Mouse (Mus musculus): ENCODE results near the gene Xiap. TPM values are rescaled to one million over a fixed set of nuclear protein-coding genes. Genes with fewer than 3 reads are reported as not detected.

Gene Xiap
- total RNA-seq, 2 experiments from 2014 or later = 32.8 to 35.5 TPM

DNA sequence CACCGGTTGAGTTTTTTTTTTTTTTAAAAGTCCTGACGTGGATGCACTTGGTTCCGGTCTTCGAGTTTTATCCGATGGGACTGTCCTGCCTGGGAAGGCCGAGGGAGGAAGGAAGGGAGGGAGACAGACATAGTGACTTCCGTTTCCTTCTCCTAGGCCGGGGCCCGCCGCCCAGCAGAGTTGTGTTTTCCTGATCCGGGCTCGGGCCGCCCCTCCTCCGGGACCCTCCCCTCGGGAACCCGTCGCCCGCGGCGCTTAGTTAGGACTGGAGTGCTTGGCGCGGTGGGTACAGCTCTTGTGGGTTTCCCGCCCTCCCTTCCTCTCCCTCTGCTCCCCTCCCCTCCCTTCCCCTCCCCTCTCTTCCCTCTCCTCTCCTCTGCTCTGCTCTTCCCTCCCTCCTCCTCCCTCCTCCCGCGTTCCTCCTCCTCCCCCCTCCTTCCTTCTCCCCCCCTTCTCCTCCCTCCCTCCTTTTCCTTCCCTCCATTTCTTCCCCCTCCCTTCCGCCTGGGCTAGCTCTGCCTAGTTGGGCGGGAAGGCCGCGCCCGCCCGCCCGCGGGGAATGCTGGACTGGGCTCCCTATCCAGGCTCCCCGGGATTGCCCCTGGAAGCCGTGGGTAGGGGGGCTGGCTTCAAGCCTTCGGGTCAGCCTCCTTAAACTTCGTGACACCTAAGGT, 8.9 kb downstream of the Xiap start:
- peak; percentile 84 for DNase-seq (ENCODE audit: low spot score)
- intact Hi-C loops (cut with DNase I) = loop anchor here (2.0 to 10.0 kb wide), 2 partner anchors 80 to 154 kb away; partner anchors contain the start of gene Stag2

DNA sequence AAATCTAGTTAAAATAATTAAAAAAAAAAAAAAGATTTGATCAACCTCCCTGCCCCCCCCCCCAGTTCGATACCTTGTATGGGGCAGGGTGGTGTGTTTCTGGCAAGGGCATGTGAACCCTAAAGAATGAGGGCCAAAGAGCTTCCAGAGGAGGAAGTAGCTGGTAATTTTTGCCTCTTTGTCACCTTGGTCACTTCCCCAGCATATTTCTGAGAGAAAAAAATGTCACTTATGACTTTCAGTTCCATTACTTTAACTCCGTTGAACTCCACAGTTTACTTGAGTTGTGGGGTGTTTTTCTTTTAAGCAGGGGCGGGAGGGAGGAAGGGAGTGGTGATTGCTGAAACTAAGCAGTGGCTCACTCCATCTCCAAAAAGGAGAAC, 9.4 kb downstream of the Xiap start:
- intact Hi-C loops (cut with DNase I) = loop anchor here (2.0 to 10.0 kb wide), 2 partner anchors 80 to 154 kb away; partner anchors contain the start of gene Stag2
- no peak for DNase-seq (ENCODE audit: low spot score)

DNA sequence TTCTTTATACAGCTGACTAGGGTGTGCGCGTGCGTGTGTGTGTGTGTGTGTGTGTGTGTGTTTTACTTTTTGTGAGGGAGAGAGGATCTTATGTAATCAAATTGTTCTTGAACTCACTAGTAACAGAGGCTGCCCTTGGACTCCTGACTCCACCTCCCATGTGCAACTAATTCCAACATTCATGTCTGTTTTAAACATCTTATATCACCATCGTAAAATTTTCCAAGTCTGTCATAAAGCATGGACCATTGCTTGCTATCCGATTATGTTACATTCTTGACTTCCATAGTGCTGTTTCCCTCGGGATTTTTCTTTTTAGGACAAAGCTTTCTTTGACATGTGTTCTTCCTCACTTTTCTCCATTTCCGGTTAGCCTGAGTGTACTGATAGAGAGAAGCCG, 28.3 kb downstream of the Xiap start:
- intact Hi-C loops (cut with DNase I) = loop anchor here (2.0 kb wide), 1 partner anchor 17 kb away; no protein-coding TSS in a partner anchor
- DNase-seq (ENCODE audit: low spot score) = no peak

DNA sequence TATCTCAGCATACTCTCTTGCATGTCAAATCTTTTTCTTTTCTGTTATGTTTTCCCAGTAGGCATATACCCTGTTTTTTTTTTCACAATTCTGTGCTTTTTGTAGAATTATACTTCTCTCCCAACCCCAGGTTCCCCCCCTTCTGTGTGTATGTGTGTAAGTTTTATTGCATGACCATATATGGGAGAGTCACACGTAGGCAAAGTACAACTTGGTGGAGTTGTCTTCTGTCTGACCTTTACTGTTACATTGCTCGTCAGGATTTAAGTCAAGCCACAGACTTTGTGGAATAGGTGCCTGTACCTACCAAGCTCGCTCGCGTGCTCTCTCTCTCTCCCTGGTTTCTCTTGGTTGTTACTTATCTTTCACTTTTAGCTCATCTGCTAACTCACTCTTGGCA, 28.7 kb downstream of the Xiap start:
- intact Hi-C loops (cut with DNase I) = no loop called here
- no peak for DNase-seq (ENCODE audit: low spot score)

GRCm38 (mm10) chrX:42107137-42107536, 47.7 kb downstream of the Xiap start:
- no peak for DNase-seq (ENCODE audit: low spot score)
- intact Hi-C loops (cut with DNase I) = no loop called here

GRCm38 (mm10) chrX:42110585-42110984, 51.1 kb downstream of the Xiap start:
- intact Hi-C loops (cut with DNase I) = no loop called here
- no peak for DNase-seq (ENCODE audit: low spot score)

- intact Hi-C loops (cut with DNase I) = no loop called here
Measured at GRCm38 (mm10) chrX:42119442-42120048, 60.1 kb downstream of the Xiap start.

GRCm38 (mm10) chrX:42124963-42125697, 65.7 kb downstream of the Xiap start:
- no peak for DNase-seq (ENCODE audit: low spot score)
- intact Hi-C loops (cut with DNase I) = no loop called here

More at GRCm38 (mm10) chrX:42119442-42120048, 60.1 kb downstream of the Xiap start:
- DNase-seq (ENCODE audit: low spot score) = no peak

- no peak for DNase-seq (ENCODE audit: low spot score)
- intact Hi-C loops (cut with DNase I) = loop anchor here (5.0 kb wide), 1 partner anchor 38 kb away; no protein-coding TSS in a partner anchor
Measured at GRCm38 (mm10) chrX:42139882-42140281, 80.4 kb downstream of the Xiap start.

DNA sequence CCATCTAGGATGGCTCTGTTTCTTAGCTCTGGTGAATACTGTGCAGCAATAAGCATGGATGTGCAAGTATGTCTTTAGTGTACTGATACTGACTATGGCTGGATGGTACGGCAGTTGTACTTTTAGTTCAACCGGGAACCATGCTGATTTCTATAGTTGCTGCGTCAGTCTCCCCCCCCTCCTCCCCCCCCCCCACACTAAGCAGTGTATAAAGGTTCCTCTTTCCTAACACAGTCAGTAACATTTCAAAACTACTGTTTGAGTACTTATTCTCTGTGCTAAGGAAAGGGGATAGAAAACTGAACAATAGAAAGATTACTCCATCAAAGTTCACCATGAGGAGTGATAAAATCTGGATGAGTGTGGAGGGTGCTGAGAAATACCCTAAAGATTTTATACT, 83.1 kb downstream of the Xiap start:
- DNase-seq (ENCODE audit: low spot score) = no peak
- intact Hi-C loops (cut with DNase I) = loop anchor here (5.0 kb wide), 1 partner anchor 40 kb away; no protein-coding TSS in a partner anchor

GRCm38 (mm10) chrX:42143991-42144390, 84.5 kb downstream of the Xiap start:
- no peak for DNase-seq (ENCODE audit: low spot score)
- intact Hi-C loops (cut with DNase I) = loop anchor here (5.0 kb wide), 1 partner anchor 42 kb away; no protein-coding TSS in a partner anchor

DNA sequence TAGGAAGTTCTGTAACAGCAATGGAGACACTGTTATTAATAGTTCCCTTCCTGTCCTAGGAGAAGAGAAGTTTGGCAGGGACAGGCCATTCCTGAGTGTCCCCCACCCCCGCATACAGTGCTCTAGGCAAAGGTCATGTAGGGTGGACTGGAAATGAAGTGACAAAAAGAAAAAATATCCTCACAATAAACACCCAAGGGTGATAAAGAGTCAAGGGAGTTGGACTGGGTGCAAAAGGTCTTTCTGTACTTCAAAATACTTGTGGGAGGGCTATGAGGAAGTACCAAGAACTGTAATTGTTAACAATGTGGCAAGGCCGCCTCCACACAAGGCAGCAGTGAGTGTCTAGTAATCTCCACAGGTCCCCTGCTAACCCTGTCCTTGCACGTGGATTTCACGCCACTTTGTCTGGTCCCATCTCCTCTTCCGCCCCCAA, 88.6 kb downstream of the Xiap start:
- intact Hi-C loops (cut with DNase I) = loop anchor here (2.0 kb wide), 3 partner anchors 79 to 115 kb away; partner anchors contain the start of gene Xiap

DNA sequence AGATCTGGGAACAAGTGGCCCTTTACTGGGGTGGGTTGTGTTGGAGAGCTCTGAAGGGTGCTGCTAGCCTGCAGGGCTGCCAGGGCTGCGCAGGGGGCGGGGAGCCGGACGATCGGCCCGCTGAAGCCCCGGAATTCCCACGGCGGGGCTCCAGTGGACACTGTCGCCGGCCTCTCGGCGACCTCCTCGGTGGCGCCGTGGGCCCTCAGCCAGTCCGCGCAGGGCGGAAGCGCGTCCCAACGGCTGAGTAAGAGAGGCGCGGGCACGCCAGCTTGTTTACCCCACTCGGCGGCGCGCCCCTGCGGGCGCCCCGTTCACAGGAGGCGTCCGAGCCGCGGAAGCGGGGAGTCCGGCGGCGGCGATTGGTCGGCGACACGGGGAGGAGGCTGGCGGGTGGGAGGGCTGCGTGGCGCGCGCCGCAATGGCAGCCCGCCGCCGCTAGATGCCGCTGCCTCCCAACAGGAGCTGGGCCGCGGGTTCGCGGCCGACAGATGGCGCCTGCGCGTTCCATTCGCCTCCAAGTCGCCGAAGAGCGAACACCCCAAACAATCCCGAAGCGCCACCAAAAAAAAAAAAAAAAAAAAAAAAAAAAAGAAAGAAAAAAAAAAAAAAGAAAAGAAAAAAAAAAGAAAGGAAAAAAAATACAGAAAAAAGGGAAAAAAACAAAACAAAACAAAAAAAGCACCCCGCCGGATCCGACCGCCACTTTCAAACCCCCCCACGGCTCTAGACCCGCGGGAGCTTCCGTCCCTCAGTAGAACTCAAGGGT, 89.5 kb downstream of the Xiap start, which contains the start of gene Stag2:
Gene Stag2 (plus strand): TSS at position 530 of the 769 bp plus-strand sequence.
- peak; percentile 85 for DNase-seq (ENCODE audit: low spot score)
- intact Hi-C loops (cut with DNase I) = loop anchor here (2.0 kb wide), 3 partner anchors 80 to 116 kb away; partner anchors contain the start of gene Xiap

More for the DNA sequence above, 88.6 kb downstream of the Xiap start:
- DNase-seq (ENCODE audit: low spot score) = peak; percentile 2

DNA sequence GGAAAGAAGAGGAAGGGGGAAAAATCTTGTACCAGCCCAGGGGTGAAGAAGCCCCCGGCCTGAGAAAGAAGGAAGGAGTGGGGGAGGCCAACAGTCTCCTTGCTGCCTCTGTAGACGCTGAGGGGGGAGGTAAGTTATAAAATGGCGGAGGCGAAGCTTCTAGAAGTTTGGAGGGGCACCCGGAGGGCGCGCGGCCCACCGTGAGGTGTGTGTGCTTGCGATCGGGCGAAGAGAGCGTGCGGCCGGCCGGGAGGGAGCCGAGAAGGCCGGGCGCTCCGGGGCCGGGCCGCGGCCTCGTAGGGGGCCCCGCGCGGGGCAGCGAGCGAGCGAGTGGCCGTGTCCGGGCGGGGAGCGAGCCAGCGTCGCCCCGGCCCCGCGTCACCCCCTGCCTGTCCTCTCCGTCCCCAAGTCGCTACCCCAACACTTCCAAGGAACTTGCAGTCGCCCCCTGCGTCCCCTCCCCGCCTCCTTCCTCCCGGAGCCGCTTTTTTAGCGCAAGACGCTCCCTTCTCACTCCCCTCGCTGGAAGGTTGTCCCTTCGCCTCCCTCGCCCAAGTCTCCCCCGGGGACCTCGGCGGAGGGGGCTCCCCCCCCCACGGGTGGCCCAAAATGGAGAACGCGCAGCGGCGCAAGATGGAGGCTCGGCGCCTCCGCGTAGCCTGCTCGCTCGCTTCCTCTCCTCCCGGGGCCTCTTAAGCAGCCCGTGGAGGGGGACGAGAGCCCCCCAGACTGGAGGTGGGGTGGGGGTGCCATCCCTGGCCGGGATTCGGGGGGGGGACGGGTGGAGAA, 90.3 kb downstream of the Xiap start:
- peak; percentile 26 for DNase-seq (ENCODE audit: low spot score)
- intact Hi-C loops (cut with DNase I) = loop anchor here (2.0 to 5.0 kb wide), 4 partner anchors 81 to 117 kb away; partner anchors contain the start of gene Xiap

- intact Hi-C loops (cut with DNase I) = loop anchor here (5.0 kb wide), 1 partner anchor 97 kb away; no protein-coding TSS in a partner anchor
- DNase-seq (ENCODE audit: low spot score) = peak; percentile 40
Measured at GRCm38 (mm10) chrX:42150346-42151023, 91.0 kb downstream of the Xiap start.

DNA sequence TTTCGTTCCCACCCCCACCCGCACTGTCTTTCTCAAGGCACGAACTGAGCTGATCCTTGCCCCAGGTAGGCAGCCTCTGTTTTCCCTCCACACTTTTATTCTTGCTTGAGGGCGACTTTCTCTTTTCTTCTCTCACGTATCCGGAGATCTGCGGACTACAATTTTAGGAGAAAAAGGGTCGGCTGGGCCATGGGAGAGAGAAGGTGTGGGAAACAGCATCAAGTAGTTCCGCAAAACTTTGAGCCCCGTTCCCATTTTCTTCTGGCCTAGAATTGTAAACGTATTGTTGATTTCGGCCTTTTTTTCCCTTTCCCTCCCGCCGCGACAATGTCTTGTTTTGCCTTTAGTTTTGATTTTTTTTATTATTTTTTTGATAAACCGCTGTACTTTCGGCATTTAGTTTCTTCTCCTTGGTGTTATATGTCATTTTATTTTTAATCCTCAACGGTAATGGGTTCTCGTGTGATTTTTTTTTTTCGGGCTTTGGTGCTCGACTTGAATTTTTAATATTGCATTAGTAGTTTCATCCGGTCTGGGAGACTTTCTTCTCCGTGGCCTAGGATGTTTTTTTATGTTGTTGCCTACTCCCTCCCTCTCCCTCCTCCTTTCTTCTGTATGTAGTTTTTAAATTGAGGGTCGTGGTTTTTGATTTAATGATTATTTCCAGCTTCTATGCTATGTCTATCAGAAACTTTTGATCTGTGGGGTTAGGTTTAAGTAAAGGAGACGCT, 91.7 kb downstream of the Xiap start:
- intact Hi-C loops (cut with DNase I) = loop anchor here (5.0 kb wide), 1 partner anchor 96 kb away; no protein-coding TSS in a partner anchor
- no peak for DNase-seq (ENCODE audit: low spot score)

- intact Hi-C loops (cut with DNase I) = loop anchor here (5.0 kb wide), 1 partner anchor 95 kb away; no protein-coding TSS in a partner anchor
- DNase-seq (ENCODE audit: low spot score) = peak; percentile 74
Measured at GRCm38 (mm10) chrX:42151903-42152369, 92.5 kb downstream of the Xiap start.

Measured in heart, postnatal 25 days (tissue).